Mouse (Mus musculus) lung, adult 2 months (tissue): ENCODE data around the gene Gm9887.

Experiments
- CTCF ChIP-seq: fragments of 200-500 bp; IDR thresholded peaks from 2 replicates; pipeline ENCODE4 v1.5.1; 2011; ENCODE audit warnings: mild to moderate bottlenecking, low read length, control low read depth; ENCODE audit not compliant: insufficient read depth
- POLR2A ChIP-seq: fragments of 200-500 bp; IDR thresholded peaks from 2 replicates; pipeline ENCODE4 v1.6.1; 2011; ENCODE audit warnings: low read depth, mild to moderate bottlenecking, control low read depth, low read length, borderline replicate concordance; ENCODE audit errors: extremely low read depth

- TF ChIP-seq POLR2A: no peak
- TF ChIP-seq CTCF: no peak
Measured at GRCm38 (mm10) chr12:69385542-69386280, 13.5 kb upstream of the Gm9887 start.
